Mouse (Mus musculus): ENCODE results near the gene Tysnd1. TPM values are rescaled to one million over a fixed set of nuclear protein-coding genes. Genes with fewer than 3 reads are reported as not detected.

The Tysnd1 gene
- total RNA-seq (2015) (19.0 and 19.7 TPM in 2 replicates), total RNA-seq (2017) (19.9 and 22.7 TPM in 2 replicates)

- peak; percentile 97 for ATAC-seq (replicated peaks; ENCODE audit: poor library complexity)
These were observed at the start of gene Tysnd1 for GRCm38 (mm10) chr10:61694870-61695670. Tysnd1 (plus strand) TSS chr10:61695514.

- ATAC-seq (replicated peaks; ENCODE audit: poor library complexity), result no peak
These were observed 48.8 kb upstream of the Tysnd1 start for GRCm38 (mm10) chr10:61646557-61646956.

GRCm38 (mm10) chr10:61647790-61648736 is 47.3 kb upstream of the Tysnd1 start, which contains the start of gene Ppa1:
Ppa1 (plus strand) TSS chr10:61648552.
- peak; percentile 91 for ATAC-seq (replicated peaks; ENCODE audit: poor library complexity)

GRCm38 (mm10) chr10:61648737-61649645 is 46.3 kb upstream of the Tysnd1 start:
- ATAC-seq (replicated peaks; ENCODE audit: poor library complexity), result peak; percentile 70

GRCm38 (mm10) chr10:61654105-61654504 is 41.2 kb upstream of the Tysnd1 start:
- no peak for ATAC-seq (replicated peaks; ENCODE audit: poor library complexity)

- ATAC-seq (replicated peaks; ENCODE audit: poor library complexity), result no peak
These were observed 40.6 kb upstream of the Tysnd1 start for GRCm38 (mm10) chr10:61654691-61655090.

- ATAC-seq (replicated peaks; ENCODE audit: poor library complexity), result no peak
These were observed 40.1 kb upstream of the Tysnd1 start for GRCm38 (mm10) chr10:61655188-61655587.

GRCm38 (mm10) chr10:61656928-61657882 is 38.1 kb upstream of the Tysnd1 start:
- no peak for ATAC-seq (replicated peaks; ENCODE audit: poor library complexity)

- ATAC-seq (replicated peaks; ENCODE audit: poor library complexity), result peak; percentile 86
These were observed 37.3 kb upstream of the Tysnd1 start for GRCm38 (mm10) chr10:61657985-61658384.

- ATAC-seq (replicated peaks; ENCODE audit: poor library complexity), result no peak
These were observed 33.4 kb upstream of the Tysnd1 start for GRCm38 (mm10) chr10:61661887-61662286.

GRCm38 (mm10) chr10:61662391-61662988 is 32.8 kb upstream of the Tysnd1 start:
- ATAC-seq (replicated peaks; ENCODE audit: poor library complexity), result peak; percentile 41; the same call in 1 of the 2 replicates

- no peak for ATAC-seq (replicated peaks; ENCODE audit: poor library complexity)
These were observed 30.2 kb upstream of the Tysnd1 start for GRCm38 (mm10) chr10:61665111-61665510.

GRCm38 (mm10) chr10:61665651-61666050 is 29.7 kb upstream of the Tysnd1 start:
- peak; percentile 86 for ATAC-seq (replicated peaks; ENCODE audit: poor library complexity)

GRCm38 (mm10) chr10:61669289-61669688 is 26.0 kb upstream of the Tysnd1 start:
- ATAC-seq (replicated peaks; ENCODE audit: poor library complexity), result no peak

GRCm38 (mm10) chr10:61669896-61670295 is 25.4 kb upstream of the Tysnd1 start:
- ATAC-seq (replicated peaks; ENCODE audit: poor library complexity), result 0 out of 2 replicates have a peak, but pooled peaks have one; percentile 36

GRCm38 (mm10) chr10:61670758-61671157 is 24.6 kb upstream of the Tysnd1 start:
- peak; percentile 64 for ATAC-seq (replicated peaks; ENCODE audit: poor library complexity)

- ATAC-seq (replicated peaks; ENCODE audit: poor library complexity), result peak; percentile 35
These were observed 19.4 kb upstream of the Tysnd1 start for GRCm38 (mm10) chr10:61675935-61676334.

- ATAC-seq (replicated peaks; ENCODE audit: poor library complexity), result no peak
These were observed 15.8 kb upstream of the Tysnd1 start for GRCm38 (mm10) chr10:61679545-61679944.
